Mouse (Mus musculus): ENCODE measurements around the gene Eef1g. TPM values are rescaled to one million over a fixed set of nuclear protein-coding genes. Genes with fewer than 3 reads are reported as not detected.
A peak's percentile ranks its signal among the peaks of the same experiment; 100 is the strongest.
"Not testable (repeated sequence)": the region's sequence is repeated elsewhere in the genome, so short reads cannot be mapped to it uniquely, and the experiment has no call there.

The Eef1g gene
- polyA plus RNA-seq, 1 experiment from 2014 or later: 284 TPM

GRCm38 (mm10) chr19:8954171-8954570 lies 12.7 kb upstream of the Eef1g start:
- Histone ChIP-seq H3K9me3 (ENCODE audit: control insufficient read depth, low read length) (no peaks in the 10 kb centered on the region), H3K4me3 (ENCODE audit: low read length) (peak overlapping the region; percentile 69), H3K4me1 (ENCODE audit: control insufficient read depth, insufficient read depth, low read depth, low read length) (peaks cover 22% of the 10 kb centered on the region), H3K27me3 (replicated peaks; ENCODE audit: control insufficient read depth, insufficient read depth, low read length) (no peaks in the 10 kb centered on the region), H3K4me2 (ENCODE audit: low read length) (peak overlapping the region; percentile 68), H3K27ac (ENCODE audit: low read depth, low read length) (peak overlapping the region; percentile 71), H3K9ac (ENCODE audit: low read depth, low read length) (peak overlapping the region; percentile 73), H3K36me3 (ENCODE audit: control insufficient read depth, insufficient read depth, low read length) (peaks cover 27% of the 10 kb centered on the region)
- ATAC-seq: no peak
- WGBS: 9% methylated on average over 9 of the region's 9 CpGs

GRCm38 (mm10) chr19:8962256-8962655 lies 4.6 kb upstream of the Eef1g start:
- Histone ChIP-seq H3K4me2 (ENCODE audit: low read length) (no peak overlapping the region), H3K9me3 (ENCODE audit: control insufficient read depth, low read length) (no peaks in the 10 kb centered on the region), H3K27ac (ENCODE audit: low read depth, low read length) (no peak overlapping the region), H3K27me3 (replicated peaks; ENCODE audit: control insufficient read depth, insufficient read depth, low read length) (no peaks in the 10 kb centered on the region), H3K4me1 (ENCODE audit: control insufficient read depth, insufficient read depth, low read depth, low read length) (peaks cover 2% of the 10 kb centered on the region), H3K9ac (ENCODE audit: low read depth, low read length) (no peak overlapping the region), H3K36me3 (ENCODE audit: control insufficient read depth, insufficient read depth, low read length) (peaks cover 51% of the 10 kb centered on the region), H3K4me3 (ENCODE audit: low read length) (no peak overlapping the region)
- ATAC-seq: no peak
- WGBS: 98% methylated on average over 2 of the region's 2 CpGs

GRCm38 (mm10) chr19:8965075-8965474 lies 1.8 kb upstream of the Eef1g start:
- ATAC-seq: no peak
- peaks cover 42% of the 10 kb centered on the region for H3K36me3 ChIP-seq (ENCODE audit: control insufficient read depth, insufficient read depth, low read length)
- no peak overlapping the region for H3K4me2 ChIP-seq (ENCODE audit: low read length)
- no peak overlapping the region for H3K4me3 ChIP-seq (ENCODE audit: low read length)
- H3K4me1 ChIP-seq (ENCODE audit: control insufficient read depth, insufficient read depth, low read depth, low read length): peaks cover 12% of the 10 kb centered on the region
- 92% methylated on average over 11 of the region's 11 CpGs for WGBS
- H3K9ac ChIP-seq (ENCODE audit: low read depth, low read length): no peak overlapping the region
- no peaks in the 10 kb centered on the region for H3K9me3 ChIP-seq (ENCODE audit: control insufficient read depth, low read length)
- no peak overlapping the region for H3K27ac ChIP-seq (ENCODE audit: low read depth, low read length)
- no peaks in the 10 kb centered on the region for H3K27me3 ChIP-seq (replicated peaks; ENCODE audit: control insufficient read depth, insufficient read depth, low read length)

GRCm38 (mm10) chr19:8965771-8966170 lies 1.1 kb upstream of the Eef1g start:
- peaks cover 42% of the 10 kb centered on the region for H3K36me3 ChIP-seq (ENCODE audit: control insufficient read depth, insufficient read depth, low read length)
- H3K4me1 ChIP-seq (ENCODE audit: control insufficient read depth, insufficient read depth, low read depth, low read length): peaks cover 12% of the 10 kb centered on the region
- no peak overlapping the region for H3K9ac ChIP-seq (ENCODE audit: low read depth, low read length)
- no peak for ATAC-seq
- H3K27me3 ChIP-seq (replicated peaks; ENCODE audit: control insufficient read depth, insufficient read depth, low read length): no peaks in the 10 kb centered on the region
- 84% methylated on average over 8 of the region's 8 CpGs for WGBS
- H3K4me2 ChIP-seq (ENCODE audit: low read length): peak overlapping the region; percentile 49
- H3K4me3 ChIP-seq (ENCODE audit: low read length): no peak overlapping the region; the same call in 1 of the 2 replicates
- H3K27ac ChIP-seq (ENCODE audit: low read depth, low read length): peak overlapping the region; percentile 52; the same call in 1 of the 2 replicates
- H3K9me3 ChIP-seq (ENCODE audit: control insufficient read depth, low read length): no peaks in the 10 kb centered on the region

- 40% methylated on average over 5 of the region's 5 CpGs for WGBS
- peak overlapping the region; percentile 67 for H3K27ac ChIP-seq (ENCODE audit: low read depth, low read length)
- peaks cover 46% of the 10 kb centered on the region for H3K36me3 ChIP-seq (ENCODE audit: control insufficient read depth, insufficient read depth, low read length)
- peak overlapping the region; percentile 72 for H3K4me3 ChIP-seq (ENCODE audit: low read length)
- no peak for ATAC-seq
- peaks cover 12% of the 10 kb centered on the region for H3K4me1 ChIP-seq (ENCODE audit: control insufficient read depth, insufficient read depth, low read depth, low read length)
- H3K9ac ChIP-seq (ENCODE audit: low read depth, low read length): peak overlapping the region; percentile 53
- no peaks in the 10 kb centered on the region for H3K27me3 ChIP-seq (replicated peaks; ENCODE audit: control insufficient read depth, insufficient read depth, low read length)
- H3K4me2 ChIP-seq (ENCODE audit: low read length): peak overlapping the region; percentile 49
- no peaks in the 10 kb centered on the region for H3K9me3 ChIP-seq (ENCODE audit: control insufficient read depth, low read length)
Measured at GRCm38 (mm10) chr19:8966198-8966589, 647 bp upstream of the Eef1g start.

- H3K36me3 ChIP-seq (ENCODE audit: control insufficient read depth, insufficient read depth, low read length): peaks cover 43% of the 10 kb centered on the region
- no peak; the same call in 1 of the 2 replicates for ATAC-seq
Measured at GRCm38 (mm10) chr19:8967373-8967743, 517 bp downstream of the Eef1g start.

GRCm38 (mm10) chr19:8967893-8968292 lies 1.1 kb downstream of the Eef1g start:
- H3K27me3 ChIP-seq (replicated peaks; ENCODE audit: control insufficient read depth, insufficient read depth, low read length): no peaks in the 10 kb centered on the region
- H3K9me3 ChIP-seq (ENCODE audit: control insufficient read depth, low read length): no peaks in the 10 kb centered on the region
- peaks cover 12% of the 10 kb centered on the region for H3K4me1 ChIP-seq (ENCODE audit: control insufficient read depth, insufficient read depth, low read depth, low read length)
- H3K36me3 ChIP-seq (ENCODE audit: control insufficient read depth, insufficient read depth, low read length): peaks cover 43% of the 10 kb centered on the region
- peak overlapping the region; percentile 72 for H3K4me3 ChIP-seq (ENCODE audit: low read length)
- peak overlapping the region; percentile 71 for H3K4me2 ChIP-seq (ENCODE audit: low read length)
- H3K9ac ChIP-seq (ENCODE audit: low read depth, low read length): peak overlapping the region; percentile 86
- peak overlapping the region; percentile 81 for H3K27ac ChIP-seq (ENCODE audit: low read depth, low read length)
- no peak for ATAC-seq
- WGBS: 1% methylated on average over 7 of the region's 9 CpGs

More at GRCm38 (mm10) chr19:8967373-8967743, 517 bp downstream of the Eef1g start:
- Histone ChIP-seq H3K4me2 (ENCODE audit: low read length) (peak overlapping the region; percentile 71), H3K4me3 (ENCODE audit: low read length) (peak overlapping the region; percentile 72), H3K27ac (ENCODE audit: low read depth, low read length) (peak overlapping the region; percentile 81), H3K9me3 (ENCODE audit: control insufficient read depth, low read length) (no peaks in the 10 kb centered on the region), H3K27me3 (replicated peaks; ENCODE audit: control insufficient read depth, insufficient read depth, low read length) (no peaks in the 10 kb centered on the region), H3K9ac (ENCODE audit: low read depth, low read length) (peak overlapping the region; percentile 86), H3K4me1 (ENCODE audit: control insufficient read depth, insufficient read depth, low read depth, low read length) (peaks cover 12% of the 10 kb centered on the region)
- WGBS: under 1% methylated on average over 8 of the region's 8 CpGs

GRCm38 (mm10) chr19:8972491-8972890 lies 5.7 kb downstream of the Eef1g start:
- ATAC-seq; H3K27ac ChIP-seq (ENCODE audit: low read depth, low read length); H3K9me3 ChIP-seq (ENCODE audit: control insufficient read depth, low read length); H3K27me3 ChIP-seq (replicated peaks; ENCODE audit: control insufficient read depth, insufficient read depth, low read length); H3K4me1 ChIP-seq (ENCODE audit: control insufficient read depth, insufficient read depth, low read depth, low read length); H3K4me2 ChIP-seq (ENCODE audit: low read length); H3K4me3 ChIP-seq (ENCODE audit: low read length); H3K9ac ChIP-seq (ENCODE audit: low read depth, low read length): not testable (repeated sequence)
- H3K36me3 ChIP-seq (ENCODE audit: control insufficient read depth, insufficient read depth, low read length): peaks cover 53% of the 10 kb centered on the region
- 90% methylated on average over 8 of the region's 8 CpGs for WGBS

- Histone ChIP-seq H3K36me3 (ENCODE audit: control insufficient read depth, insufficient read depth, low read length) (peaks cover 70% of the 10 kb centered on the region), H3K4me3 (ENCODE audit: low read length) (no peak overlapping the region), H3K27ac (ENCODE audit: low read depth, low read length) (no peak overlapping the region), H3K27me3 (replicated peaks; ENCODE audit: control insufficient read depth, insufficient read depth, low read length) (no peaks in the 10 kb centered on the region), H3K9me3 (ENCODE audit: control insufficient read depth, low read length) (no peaks in the 10 kb centered on the region), H3K4me2 (ENCODE audit: low read length) (no peak overlapping the region), H3K4me1 (ENCODE audit: control insufficient read depth, insufficient read depth, low read depth, low read length) (no peaks in the 10 kb centered on the region), H3K9ac (ENCODE audit: low read depth, low read length) (no peak overlapping the region)
- WGBS: 93% methylated on average over 1 of the region's 1 CpGs
- no peak for ATAC-seq
Measured at GRCm38 (mm10) chr19:8974638-8975037, 7.8 kb downstream of the Eef1g start.

- Histone ChIP-seq H3K4me1 (ENCODE audit: control insufficient read depth, insufficient read depth, low read depth, low read length) (no peaks in the 10 kb centered on the region), H3K4me3 (ENCODE audit: low read length) (no peak overlapping the region), H3K27me3 (replicated peaks; ENCODE audit: control insufficient read depth, insufficient read depth, low read length) (no peaks in the 10 kb centered on the region), H3K9ac (ENCODE audit: low read depth, low read length) (no peak overlapping the region), H3K27ac (ENCODE audit: low read depth, low read length) (no peak overlapping the region), H3K4me2 (ENCODE audit: low read length) (no peak overlapping the region), H3K9me3 (ENCODE audit: control insufficient read depth, low read length) (no peaks in the 10 kb centered on the region), H3K36me3 (ENCODE audit: control insufficient read depth, insufficient read depth, low read length) (peaks cover 69% of the 10 kb centered on the region)
- ATAC-seq: no peak
- 100% methylated on average over 2 of the region's 2 CpGs for WGBS
Measured at GRCm38 (mm10) chr19:8975491-8975890, 8.7 kb downstream of the Eef1g start.
